Mouse (Mus musculus): ENCODE data around the gene Pkd1. TPM values are rescaled to one million over a fixed set of nuclear protein-coding genes. Genes with fewer than 3 reads are reported as not detected.
A peak's percentile ranks its signal among the peaks of the same experiment; 100 is the strongest.

The Pkd1 gene
- polyA plus RNA-seq, 1 experiment from 2014 or later, result 12.9 TPM

GRCm38 (mm10) chr17:24514270-24515257 is 35.1 kb upstream of the Pkd1 start:
- no peaks in the 10 kb centered on the region for H3K4me1 ChIP-seq (ENCODE audit: control insufficient read depth, insufficient read depth, low read length)
- ATAC-seq (no peak), DNase-seq (ENCODE audit: low spot score) (no peak)
- H3K27ac ChIP-seq (ENCODE audit: low read depth, low read length), result peak overlapping the region; percentile 6; the same call in 1 of the 2 replicates
- H3K9ac ChIP-seq (ENCODE audit: low read length), result no peak overlapping the region
- no peak overlapping the region for H3K4me3 ChIP-seq (ENCODE audit: low read depth, low read length)
- no peaks in the 10 kb centered on the region for H3K27me3 ChIP-seq (replicated peaks; ENCODE audit: control insufficient read depth, insufficient read depth, low read length)
- WGBS, result 88% methylated on average over 24 of the region's 24 CpGs
- no peaks in the 10 kb centered on the region for H3K9me3 ChIP-seq (replicated peaks; ENCODE audit: control insufficient read depth, low read length)
- H3K36me3 ChIP-seq (ENCODE audit: control insufficient read depth, insufficient read depth, low read length), result peaks cover 90% of the 10 kb centered on the region
- H3K4me2 ChIP-seq (ENCODE audit: low read length), result no peak overlapping the region

- H3K27ac ChIP-seq (ENCODE audit: low read depth, low read length), result no peak overlapping the region
- WGBS, result 95% methylated on average over 4 of the region's 4 CpGs
- no peaks in the 10 kb centered on the region for H3K4me1 ChIP-seq (ENCODE audit: control insufficient read depth, insufficient read depth, low read length)
- H3K4me2 ChIP-seq (ENCODE audit: low read length), result no peak overlapping the region
- ATAC-seq (no peak), DNase-seq (ENCODE audit: low spot score) (no peak)
- H3K9ac ChIP-seq (ENCODE audit: low read length), result no peak overlapping the region
- no peaks in the 10 kb centered on the region for H3K27me3 ChIP-seq (replicated peaks; ENCODE audit: control insufficient read depth, insufficient read depth, low read length)
- H3K9me3 ChIP-seq (replicated peaks; ENCODE audit: control insufficient read depth, low read length), result no peaks in the 10 kb centered on the region
- H3K4me3 ChIP-seq (ENCODE audit: low read depth, low read length), result no peak overlapping the region
- H3K36me3 ChIP-seq (ENCODE audit: control insufficient read depth, insufficient read depth, low read length), result peaks cover 40% of the 10 kb centered on the region
Observed at GRCm38 (mm10) chr17:24520450-24520849, 29.2 kb upstream of the Pkd1 start.

- H3K4me3 ChIP-seq (ENCODE audit: low read depth, low read length), result no peak overlapping the region
- H3K4me2 ChIP-seq (ENCODE audit: low read length), result no peak overlapping the region
- peaks cover 8% of the 10 kb centered on the region for H3K36me3 ChIP-seq (ENCODE audit: control insufficient read depth, insufficient read depth, low read length)
- no peaks in the 10 kb centered on the region for H3K27me3 ChIP-seq (replicated peaks; ENCODE audit: control insufficient read depth, insufficient read depth, low read length)
- H3K9ac ChIP-seq (ENCODE audit: low read length), result no peak overlapping the region
- DNase-seq (ENCODE audit: low spot score) (no peak), ATAC-seq (no peak)
- H3K27ac ChIP-seq (ENCODE audit: low read depth, low read length), result no peak overlapping the region
- 83% methylated on average over 2 of the region's 2 CpGs for WGBS
- peaks cover 14% of the 10 kb centered on the region for H3K4me1 ChIP-seq (ENCODE audit: control insufficient read depth, insufficient read depth, low read length)
- H3K9me3 ChIP-seq (replicated peaks; ENCODE audit: control insufficient read depth, low read length), result no peaks in the 10 kb centered on the region
Observed at GRCm38 (mm10) chr17:24524734-24525133, 24.9 kb upstream of the Pkd1 start.

GRCm38 (mm10) chr17:24527315-24527714 is 22.3 kb upstream of the Pkd1 start:
- ATAC-seq (no peak), DNase-seq (ENCODE audit: low spot score) (peak; percentile 22)
- H3K36me3 ChIP-seq (ENCODE audit: control insufficient read depth, insufficient read depth, low read length), result peaks cover 17% of the 10 kb centered on the region
- H3K4me2 ChIP-seq (ENCODE audit: low read length), result peak overlapping the region; percentile 75
- H3K27me3 ChIP-seq (replicated peaks; ENCODE audit: control insufficient read depth, insufficient read depth, low read length), result no peaks in the 10 kb centered on the region
- H3K4me3 ChIP-seq (ENCODE audit: low read depth, low read length), result peak overlapping the region; percentile 82
- H3K27ac ChIP-seq (ENCODE audit: low read depth, low read length), result peak overlapping the region; percentile 49; the same call in 1 of the 2 replicates
- H3K9me3 ChIP-seq (replicated peaks; ENCODE audit: control insufficient read depth, low read length), result no peaks in the 10 kb centered on the region
- WGBS, result 0% methylated on average over 12 of the region's 19 CpGs
- H3K9ac ChIP-seq (ENCODE audit: low read length), result peak overlapping the region; percentile 89
- H3K4me1 ChIP-seq (ENCODE audit: control insufficient read depth, insufficient read depth, low read length), result peaks cover 22% of the 10 kb centered on the region

- Histone ChIP-seq H3K9ac (ENCODE audit: low read length) (peak within 1 kb of the TSS; percentile 89), H3K36me3 (ENCODE audit: control insufficient read depth, insufficient read depth, low read length) (peaks cover 17% of the 10 kb centered on the region), H3K4me2 (ENCODE audit: low read length) (peak within 1 kb of the TSS; percentile 94), H3K9me3 (replicated peaks; ENCODE audit: control insufficient read depth, low read length) (no peaks in the 10 kb centered on the region), H3K27ac (ENCODE audit: low read depth, low read length) (peak within 1 kb of the TSS; percentile 78), H3K27me3 (replicated peaks; ENCODE audit: control insufficient read depth, insufficient read depth, low read length) (no peaks in the 10 kb centered on the region), H3K4me1 (ENCODE audit: control insufficient read depth, insufficient read depth, low read length) (peaks cover 25% of the 10 kb centered on the region), H3K4me3 (ENCODE audit: low read depth, low read length) (peak within 1 kb of the TSS; percentile 82)
- WGBS, result under 1% methylated on average over 40 of the region's 40 CpGs
- peak; percentile 100 for DNase-seq (ENCODE audit: low spot score)
- peak; percentile 98 for ATAC-seq
Observed at GRCm38 (mm10) chr17:24527723-24528559, 21.7 kb upstream of the Pkd1 start, which contains the start of gene Traf7. TSS of gene Traf7 (minus strand) at chr17:24527938.

GRCm38 (mm10) chr17:24528560-24528918 is 21.1 kb upstream of the Pkd1 start:
- under 1% methylated on average over 8 of the region's 8 CpGs for WGBS
- Histone ChIP-seq H3K4me1 (ENCODE audit: control insufficient read depth, insufficient read depth, low read length) (peaks cover 30% of the 10 kb centered on the region), H3K9me3 (replicated peaks; ENCODE audit: control insufficient read depth, low read length) (no peaks in the 10 kb centered on the region), H3K36me3 (ENCODE audit: control insufficient read depth, insufficient read depth, low read length) (peaks cover 17% of the 10 kb centered on the region), H3K27me3 (replicated peaks; ENCODE audit: control insufficient read depth, insufficient read depth, low read length) (no peaks in the 10 kb centered on the region), H3K4me3 (ENCODE audit: low read depth, low read length) (peak overlapping the region; percentile 61), H3K27ac (ENCODE audit: low read depth, low read length) (peak overlapping the region; percentile 78), H3K4me2 (ENCODE audit: low read length) (peak overlapping the region; percentile 94), H3K9ac (ENCODE audit: low read length) (peak overlapping the region; percentile 85)
- DNase-seq (ENCODE audit: low spot score) (no peak), ATAC-seq (no peak)

- ATAC-seq, result no peak
- Histone ChIP-seq H3K4me2 (ENCODE audit: low read length) (peak overlapping the region; percentile 94), H3K36me3 (ENCODE audit: control insufficient read depth, insufficient read depth, low read length) (peaks cover 17% of the 10 kb centered on the region), H3K4me1 (ENCODE audit: control insufficient read depth, insufficient read depth, low read length) (peaks cover 30% of the 10 kb centered on the region), H3K27me3 (replicated peaks; ENCODE audit: control insufficient read depth, insufficient read depth, low read length) (no peaks in the 10 kb centered on the region), H3K9ac (ENCODE audit: low read length) (peak overlapping the region; percentile 85), H3K4me3 (ENCODE audit: low read depth, low read length) (peak overlapping the region; percentile 61), H3K27ac (ENCODE audit: low read depth, low read length) (peak overlapping the region; percentile 78; the same call in 1 of the 2 replicates), H3K9me3 (replicated peaks; ENCODE audit: control insufficient read depth, low read length) (no peaks in the 10 kb centered on the region)
- 2% methylated on average over 4 of the region's 4 CpGs for WGBS
- peak; percentile 79 for DNase-seq (ENCODE audit: low spot score)
Observed at GRCm38 (mm10) chr17:24529007-24529451, 20.6 kb upstream of the Pkd1 start.

- H3K27me3 ChIP-seq (replicated peaks; ENCODE audit: control insufficient read depth, insufficient read depth, low read length), result no peaks in the 10 kb centered on the region
- ATAC-seq, result no peak
- no peaks in the 10 kb centered on the region for H3K9me3 ChIP-seq (replicated peaks; ENCODE audit: control insufficient read depth, low read length)
- H3K36me3 ChIP-seq (ENCODE audit: control insufficient read depth, insufficient read depth, low read length), result peaks cover 15% of the 10 kb centered on the region
- H3K4me1 ChIP-seq (ENCODE audit: control insufficient read depth, insufficient read depth, low read length), result peaks cover 30% of the 10 kb centered on the region
- H3K27ac ChIP-seq (ENCODE audit: low read depth, low read length), result no peak overlapping the region
- H3K9ac ChIP-seq (ENCODE audit: low read length), result peak overlapping the region; percentile 85
- WGBS, result 31% methylated on average over 5 of the region's 5 CpGs
- peak overlapping the region; percentile 61 for H3K4me3 ChIP-seq (ENCODE audit: low read depth, low read length)
- H3K4me2 ChIP-seq (ENCODE audit: low read length), result peak overlapping the region; percentile 94
- DNase-seq (ENCODE audit: low spot score), result no peak
Observed at GRCm38 (mm10) chr17:24529883-24530282, 19.8 kb upstream of the Pkd1 start.
